Mouse (Mus musculus) retina, adult 2 months (tissue): ENCODE measurements at regions not wholly inside any gene's neighbourhood (a gene's known extent, or its start where the extent isn't known, plus 50 kb on each side); places are given as distances from the start of the nearest gene placed in this dataset.

Experiments
- DNase-seq: peaks from one replicate; pipeline ENCODE4 v3.0.0-alpha.2; 2012; ENCODE audit warnings: low read depth, low spot score

GRCm38 (mm10) chr13:28583617-28584016 is 326.3 kb downstream of the Gm11361 start:
- no peak for DNase-seq

GRCm38 (mm10) chr13:28575202-28575851 is 318.0 kb downstream of the Gm11361 start:
- DNase-seq = no peak

- DNase-seq = no peak
Measured at GRCm38 (mm10) chr13:28573364-28573763, 316.0 kb downstream of the Gm11361 start.

- no peak for DNase-seq
Measured at GRCm38 (mm10) chr13:28572448-28572847, 315.1 kb downstream of the Gm11361 start.

GRCm38 (mm10) chr13:28571716-28572115 is 314.4 kb downstream of the Gm11361 start:
- no peak for DNase-seq

- no peak for DNase-seq
Measured at GRCm38 (mm10) chr13:28563585-28563984, 306.3 kb downstream of the Gm11361 start.

- DNase-seq = no peak
Measured at GRCm38 (mm10) chr13:28560081-28560480, 302.8 kb downstream of the Gm11361 start.

- no peak for DNase-seq
Measured at GRCm38 (mm10) chr13:28557032-28557570, 299.8 kb downstream of the Gm11361 start.

GRCm38 (mm10) chr13:28556385-28556938 is 299.1 kb downstream of the Gm11361 start:
- no peak for DNase-seq

GRCm38 (mm10) chr13:28554143-28554830 is 297.0 kb downstream of the Gm11361 start:
- no peak for DNase-seq

- no peak for DNase-seq
Measured at GRCm38 (mm10) chr13:28552974-28553750, 295.8 kb downstream of the Gm11361 start.

- DNase-seq = no peak
Measured at GRCm38 (mm10) chr13:28551555-28551954, 294.2 kb downstream of the Gm11361 start.

- DNase-seq = no peak
Measured at GRCm38 (mm10) chr13:28545797-28546196, 288.5 kb downstream of the Gm11361 start.

GRCm38 (mm10) chr13:28545337-28545736 is 288.0 kb downstream of the Gm11361 start:
- DNase-seq = no peak

GRCm38 (mm10) chr13:28544819-28545180 is 287.5 kb downstream of the Gm11361 start:
- no peak for DNase-seq

- no peak for DNase-seq
Measured at GRCm38 (mm10) chr13:28544003-28544818, 286.9 kb downstream of the Gm11361 start.

GRCm38 (mm10) chr13:28541607-28542006 is 284.3 kb downstream of the Gm11361 start:
- DNase-seq = no peak

GRCm38 (mm10) chr13:28533080-28533479 is 275.8 kb downstream of the Gm11361 start:
- DNase-seq = no peak

GRCm38 (mm10) chr13:28532278-28532677 is 274.9 kb downstream of the Gm11361 start:
- no peak for DNase-seq

- no peak for DNase-seq
Measured at GRCm38 (mm10) chr13:28531534-28531999, 274.2 kb downstream of the Gm11361 start.

- DNase-seq = no peak
Measured at GRCm38 (mm10) chr13:28530947-28531346, 273.6 kb downstream of the Gm11361 start.
